Mouse (Mus musculus) heart, adult 2 months (tissue): ENCODE measurements around the gene Vwce. TPM values are rescaled to one million over a fixed set of nuclear protein-coding genes. Genes with fewer than 3 reads are reported as not detected.

Source experiments
- DNase-seq, 2 experiments: peaks; one replicate each; pipeline ENCODE4 v3.0.0; 2021
- H3K27ac ChIP-seq: fragments of 200-600 bp; 2 replicates; pipeline ENCODE4 v1.8.1; 2022
- H3K27me3 ChIP-seq: fragments of 200-500 bp; 2 replicates; pipeline ENCODE4 v1.6.1; 2012; ENCODE audit warnings: mild to moderate bottlenecking, low read length, inconsistent platforms, mixed read lengths; ENCODE audit not compliant: control insufficient read depth, insufficient read depth
- H3K36me3 ChIP-seq: fragments of 200-500 bp; 2 replicates; pipeline ENCODE4 v1.6.1; 2012; ENCODE audit warnings: low read length, inconsistent platforms; ENCODE audit not compliant: control insufficient read depth, insufficient read depth
- H3K4me1 ChIP-seq: fragments of 200-500 bp; 2 replicates; pipeline ENCODE4 v1.6.1; 2011; ENCODE audit warnings: low read length; ENCODE audit not compliant: control insufficient read depth, insufficient read depth
- H3K4me3 ChIP-seq: fragments of 200-600 bp; 2 replicates; pipeline ENCODE4 v1.8.1; 2022
- H3K79me2 ChIP-seq: fragments of 200-500 bp; replicated peaks from 2 replicates; pipeline ENCODE4 v1.6.1; 2012; ENCODE audit warnings: mild to moderate bottlenecking, inconsistent platforms, low read length, moderate library complexity, mixed read lengths; ENCODE audit not compliant: control insufficient read depth, insufficient read depth
- H3K9ac ChIP-seq: fragments of 200-500 bp; 2 replicates; pipeline ENCODE4 v1.6.1; 2012; ENCODE audit warnings: low read depth, mild to moderate bottlenecking, control low read depth, inconsistent platforms, low read length, mixed read lengths
- CTCF ChIP-seq: fragments of 200-600 bp; IDR thresholded peaks from 2 replicates; pipeline ENCODE4 v1.8.1; 2022; ENCODE audit warnings: antibody characterized with exemption, mild to moderate bottlenecking, moderate library complexity
- EP300 ChIP-seq: fragments of 200-500 bp; IDR thresholded peaks from 2 replicates; pipeline ENCODE4 v1.6.1; 2011; ENCODE audit warnings: low read depth, low read length, control low read depth; ENCODE audit not compliant: insufficient read depth
- POLR2A ChIP-seq: fragments of 200-500 bp; IDR thresholded peaks from 2 replicates; pipeline ENCODE4 v1.6.1; 2011; ENCODE audit warnings: mild to moderate bottlenecking, low read depth, low read length, control low read depth; ENCODE audit not compliant: insufficient read depth
- WGBS: fragments of 180-500 bp; shearing (Covaris S2); methylation state at CpG from one replicate; pipeline ENCODE4 v1.1.7; 2018; 5-methylcytosine and 5-hydroxymethylcytosine counted together
- intact Hi-C: fragments of 180-260 bp; cut with DNase I; formaldehyde crosslinking; loops from one replicate; pipeline ENCODE4 v1.15.1; 2025
- polyA plus RNA-seq: library from polyadenylated mRNA; depleted of rRNA; stranded (reverse); fragments of >200 nt; gene quantifications from 2 replicates; pipeline ENCODE4 v1.2.3, GENCODE M21; 2012
- total RNA-seq, 2 experiments: library from RNA; stranded (reverse); gene quantifications; 2 replicates each; pipeline ENCODE4 v1.2.3; 2021

Vwce gene
- total and polyA plus RNA-seq, 3 experiments = not detected

- no peak overlapping the region for H3K27ac ChIP-seq
- intact Hi-C loops = loop anchor here (1.0 to 5.0 kb wide), 3 partner anchors 44 to 312 kb away; no protein-coding TSS in a partner anchor
- H3K9ac ChIP-seq = no peak overlapping the region
- no peaks in the 10 kb centered on the region for H3K79me2 ChIP-seq
- H3K36me3 ChIP-seq = no peaks in the 10 kb centered on the region
- WGBS = 4% methylated on average over 2 of the region's 2 CpGs
- no peaks in the 10 kb centered on the region for H3K27me3 ChIP-seq
- peak; percentile 49 to 79 for DNase-seq
- no peak overlapping the region for H3K4me3 ChIP-seq
- TF ChIP-seq POLR2A (no peak), CTCF (peak; percentile 95), EP300 (0 out of 2 replicates have a peak, but pooled peaks have one; percentile 50)
- no peaks in the 10 kb centered on the region for H3K4me1 ChIP-seq
Observed at GRCm38 (mm10) chr19:10665499-10665898, 31.5 kb downstream of the Vwce start.

- Histone ChIP-seq H3K4me1 (no peaks in the 10 kb centered on the region), H3K9ac (no peak overlapping the region), H3K4me3 (no peak overlapping the region), H3K27me3 (no peaks in the 10 kb centered on the region), H3K27ac (no peak overlapping the region), H3K79me2 (no peaks in the 10 kb centered on the region), H3K36me3 (no peaks in the 10 kb centered on the region)
- WGBS = 86% methylated on average over 4 of the region's 4 CpGs
- TF ChIP-seq EP300 (no peak), POLR2A (no peak), CTCF (no peak)
- intact Hi-C loops = no loop called here
- no peak for DNase-seq
Observed at GRCm38 (mm10) chr19:10671319-10671718, 37.3 kb downstream of the Vwce start.

- intact Hi-C loops = no loop called here
- no peak for DNase-seq
- WGBS = 79% methylated on average over 9 of the region's 9 CpGs
- Histone ChIP-seq H3K79me2 (no peaks in the 10 kb centered on the region), H3K9ac (no peak overlapping the region), H3K27me3 (no peaks in the 10 kb centered on the region), H3K27ac (no peak overlapping the region), H3K4me1 (no peaks in the 10 kb centered on the region), H3K4me3 (no peak overlapping the region), H3K36me3 (no peaks in the 10 kb centered on the region)
- no peak for TF ChIP-seq POLR2A
- no peak for TF ChIP-seq EP300
- TF ChIP-seq CTCF = no peak
Observed at GRCm38 (mm10) chr19:10671854-10672417, 37.9 kb downstream of the Vwce start.

GRCm38 (mm10) chr19:10673275-10673674 is 39.3 kb downstream of the Vwce start:
- 70% methylated on average over 1 of the region's 1 CpGs for WGBS
- Histone ChIP-seq H3K27ac (no peak overlapping the region), H3K27me3 (no peaks in the 10 kb centered on the region), H3K4me1 (no peaks in the 10 kb centered on the region), H3K36me3 (no peaks in the 10 kb centered on the region), H3K9ac (no peak overlapping the region), H3K4me3 (no peak overlapping the region), H3K79me2 (no peaks in the 10 kb centered on the region)
- DNase-seq = no peak
- intact Hi-C loops = no loop called here
- no peak for TF ChIP-seq CTCF
- no peak for TF ChIP-seq POLR2A
- TF ChIP-seq EP300 = no peak

- Histone ChIP-seq H3K36me3 (no peaks in the 10 kb centered on the region), H3K79me2 (no peaks in the 10 kb centered on the region), H3K4me3 (no peak overlapping the region), H3K9ac (no peak overlapping the region), H3K27ac (no peak overlapping the region), H3K27me3 (no peaks in the 10 kb centered on the region), H3K4me1 (no peaks in the 10 kb centered on the region)
- DNase-seq = no peak
- TF ChIP-seq CTCF = no peak
- TF ChIP-seq POLR2A = no peak
- TF ChIP-seq EP300 = no peak
- WGBS = 72% methylated on average over 16 of the region's 16 CpGs
- intact Hi-C loops = no loop called here
Observed at GRCm38 (mm10) chr19:10676656-10677055, 42.6 kb downstream of the Vwce start.

GRCm38 (mm10) chr19:10677915-10678771 is 44.1 kb downstream of the Vwce start, which contains the start of gene Pga5:
TSS of gene Pga5 (minus strand) at chr19:10678071.
- Histone ChIP-seq H3K27ac (no peak within 1 kb of the TSS), H3K4me3 (no peak within 1 kb of the TSS), H3K27me3 (no peaks in the 10 kb centered on the region), H3K79me2 (no peaks in the 10 kb centered on the region), H3K9ac (no peak within 1 kb of the TSS), H3K36me3 (no peaks in the 10 kb centered on the region), H3K4me1 (no peaks in the 10 kb centered on the region)
- intact Hi-C loops = loop anchor here (1.0 kb wide), 1 partner anchor 31 kb away; no protein-coding TSS in a partner anchor
- DNase-seq = peak; percentile 73 to 85
- TF ChIP-seq CTCF = peak; percentile 95
- TF ChIP-seq EP300 = peak; percentile 75; the same call in 1 of the 2 replicates
- TF ChIP-seq POLR2A = no peak
- WGBS = 27% methylated on average over 6 of the region's 6 CpGs
